Mouse (Mus musculus) layer of hippocampus, adult 2 months (tissue): Measurements from ENCODE around the gene Fut2. TPM values are rescaled to one million over a fixed set of nuclear protein-coding genes. Genes with fewer than 3 reads are reported as not detected.

Source experiments
- DNase-seq, 2 experiments: peaks; one replicate each; pipeline ENCODE4 v3.0.0; 2022; ENCODE audit warnings: low spot score in 2 of 2
- H3K27ac ChIP-seq: fragments of 200-600 bp; 2 replicates; pipeline ENCODE4 v1.8.1; 2022
- H3K4me3 ChIP-seq: fragments of 200-600 bp; 2 replicates; pipeline ENCODE4 v1.8.1; 2022; ENCODE audit warnings: mild to moderate bottlenecking
- CTCF ChIP-seq: fragments of 200-600 bp; conservative IDR thresholded peaks from 2 replicates; pipeline ENCODE4 v1.8.1; 2022; ENCODE audit warnings: antibody characterized with exemption, mild to moderate bottlenecking, moderate library complexity
- long read RNA-seq, 2 experiments: library from polyadenylated mRNA; stranded (forward); transcript quantifications; one replicate each; pipeline ENCODE4 v2.0.0; 2021; ENCODE audit warnings: borderline mapping rate in 2 of 2
- total RNA-seq, 2 experiments: library from RNA; stranded (reverse); gene quantifications; 2 replicates each; pipeline ENCODE4 v1.2.3; 2021

The Fut2 gene
- under 1 TPM; 0.13 to 0.25 TPM for total RNA-seq
- long read RNA-seq, experiment 1: 0 reads
- long read RNA-seq, experiment 2: 0 reads

- H3K27ac ChIP-seq: peak within 1 kb of the TSS; percentile 61; the same call in 1 of the 2 replicates
- TF ChIP-seq CTCF: no peak
- no peak within 1 kb of the TSS for H3K4me3 ChIP-seq
- no peak for DNase-seq
Observed at GRCm38 (mm10) chr7:45666161-45666560, at the start of gene Fut2. TSS of gene Fut2 (minus strand) at chr7:45666394.

- peak; percentile 98 to 99 for DNase-seq
- TF ChIP-seq CTCF: 0 out of 2 replicates have a peak, but pooled peaks have one; percentile 5
- H3K27ac ChIP-seq: peak within 1 kb of the TSS; percentile 88
- peak within 1 kb of the TSS; percentile 80 for H3K4me3 ChIP-seq
Observed at GRCm38 (mm10) chr7:45715090-45715708, 49.0 kb upstream of the Fut2 start, which contains the start of gene Rpl18. TSS of gene Rpl18 (plus strand) at chr7:45715457.

GRCm38 (mm10) chr7:45714630-45715089 is 48.5 kb upstream of the Fut2 start:
- peak overlapping the region; percentile 88 for H3K27ac ChIP-seq
- H3K4me3 ChIP-seq: peak overlapping the region; percentile 77
- TF ChIP-seq CTCF: no peak
- DNase-seq: no peak

DNA sequence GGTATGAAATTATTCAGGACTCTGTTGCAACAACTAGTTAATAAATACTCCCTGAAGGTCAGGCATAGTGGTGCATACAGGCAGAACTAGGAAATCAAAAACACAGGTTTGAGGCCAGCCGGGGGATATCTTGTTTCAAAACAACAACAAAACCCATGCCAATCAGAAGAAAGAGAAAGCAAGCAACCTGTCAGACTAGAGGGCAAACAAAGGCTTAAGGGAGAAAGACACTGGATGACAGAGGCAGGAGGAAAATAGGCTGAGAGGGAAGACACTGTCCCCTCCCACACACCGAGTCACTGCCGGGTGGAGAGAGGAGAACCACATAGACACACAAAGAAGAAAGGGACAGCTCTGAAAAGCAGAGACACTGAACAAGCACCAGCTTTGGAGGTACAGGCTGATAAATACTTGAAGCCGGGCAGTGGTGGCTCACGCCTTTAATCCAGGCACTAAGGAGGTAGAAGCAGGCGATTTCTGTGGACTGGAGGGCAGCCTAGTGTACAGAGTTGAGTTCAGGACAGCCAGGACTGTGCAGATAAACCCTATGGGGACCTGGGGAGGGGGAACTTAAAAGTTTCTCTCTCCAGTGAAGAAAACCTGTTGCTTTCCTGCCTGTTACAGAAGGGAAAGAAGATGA is 47.8 kb upstream of the Fut2 start:
- no peak for DNase-seq
- Histone ChIP-seq H3K27ac (peak overlapping the region; percentile 88), H3K4me3 (peak overlapping the region; percentile 77)
- TF ChIP-seq CTCF: no peak

GRCm38 (mm10) chr7:45713396-45713795 is 47.2 kb upstream of the Fut2 start:
- TF ChIP-seq CTCF: no peak
- Histone ChIP-seq H3K4me3 (no peak overlapping the region), H3K27ac (no peak overlapping the region)
- DNase-seq: no peak

GRCm38 (mm10) chr7:45712022-45712757 is 46.0 kb upstream of the Fut2 start:
- no peak for DNase-seq
- Histone ChIP-seq H3K4me3 (no peak overlapping the region), H3K27ac (peak overlapping the region; percentile 8; the same call in 1 of the 2 replicates)
- TF ChIP-seq CTCF: no peak

DNA sequence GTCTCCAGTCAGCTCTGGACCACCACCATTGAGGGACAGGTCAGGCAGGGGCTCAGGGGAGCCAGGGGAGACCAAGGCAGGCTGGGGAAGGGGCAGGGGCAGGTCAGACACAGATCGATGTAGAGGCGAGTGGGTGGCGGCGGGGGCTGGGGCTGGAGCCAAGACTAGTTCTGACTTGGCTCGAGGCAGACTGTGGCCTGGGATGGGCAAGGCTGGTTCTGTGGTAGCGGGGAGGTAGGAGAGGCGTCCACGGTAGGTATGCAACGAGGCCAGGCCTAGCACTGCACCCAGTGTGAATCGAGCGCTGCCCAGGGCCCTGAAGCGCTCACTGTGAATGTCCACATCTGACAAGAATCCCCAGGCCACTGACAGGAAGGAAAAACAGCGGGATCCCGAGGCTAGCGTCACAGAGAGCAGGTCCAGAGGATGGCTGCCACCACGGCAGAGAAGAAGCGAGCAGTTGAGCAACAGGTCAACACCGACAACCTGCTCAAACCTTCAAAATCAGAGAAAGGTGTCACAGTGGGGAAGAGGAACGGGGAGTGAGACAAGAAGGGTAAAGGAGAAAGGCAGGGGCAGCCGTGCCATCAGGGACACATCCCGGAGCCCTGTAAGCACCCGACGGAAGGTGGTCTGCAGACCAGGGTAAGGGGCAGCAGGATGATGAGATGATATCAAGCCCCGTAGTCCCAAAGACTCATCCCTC is 45.3 kb upstream of the Fut2 start:
- DNase-seq: no peak
- no peak overlapping the region for H3K4me3 ChIP-seq
- TF ChIP-seq CTCF: no peak
- H3K27ac ChIP-seq: peak overlapping the region; percentile 99; the same call in 1 of the 2 replicates

DNA sequence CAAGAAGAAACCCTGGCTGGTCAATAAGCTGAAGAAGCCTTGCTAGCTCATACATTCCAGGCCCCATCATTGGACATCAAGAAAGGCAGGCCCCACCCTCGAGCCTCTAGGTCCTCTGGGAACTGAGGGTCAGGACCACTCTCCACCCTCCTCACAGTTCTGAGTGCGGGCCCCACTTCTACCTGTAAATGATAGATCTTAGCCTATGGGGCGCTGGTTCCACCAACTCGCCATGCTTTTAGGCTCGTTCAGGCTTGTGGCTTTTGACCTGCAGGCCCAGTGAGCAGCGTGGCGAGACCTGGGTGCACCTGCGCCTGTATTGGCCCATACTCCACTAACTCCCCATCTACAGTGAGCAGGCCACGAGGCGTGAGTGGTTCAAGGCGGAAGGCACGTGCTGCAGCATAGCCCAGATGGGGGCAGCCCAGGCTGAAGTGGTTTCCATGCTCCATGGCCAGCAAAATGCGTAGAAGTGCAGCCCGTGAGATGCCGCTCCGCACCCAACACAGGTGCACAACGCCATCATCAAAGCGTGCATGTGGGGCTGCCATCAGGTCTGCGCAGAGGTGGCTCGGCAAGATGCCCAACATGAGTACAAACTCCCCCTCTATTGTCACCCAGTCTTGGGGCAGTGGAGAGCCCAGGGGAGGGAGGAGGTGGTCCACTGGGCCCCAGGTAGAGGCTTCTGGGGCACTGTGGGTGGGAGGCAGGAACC is 44.4 kb upstream of the Fut2 start:
- no peak for DNase-seq
- no peak for TF ChIP-seq CTCF
- Histone ChIP-seq H3K4me3 (no peak overlapping the region), H3K27ac (peak overlapping the region; percentile 99; the same call in 1 of the 2 replicates)

DNA sequence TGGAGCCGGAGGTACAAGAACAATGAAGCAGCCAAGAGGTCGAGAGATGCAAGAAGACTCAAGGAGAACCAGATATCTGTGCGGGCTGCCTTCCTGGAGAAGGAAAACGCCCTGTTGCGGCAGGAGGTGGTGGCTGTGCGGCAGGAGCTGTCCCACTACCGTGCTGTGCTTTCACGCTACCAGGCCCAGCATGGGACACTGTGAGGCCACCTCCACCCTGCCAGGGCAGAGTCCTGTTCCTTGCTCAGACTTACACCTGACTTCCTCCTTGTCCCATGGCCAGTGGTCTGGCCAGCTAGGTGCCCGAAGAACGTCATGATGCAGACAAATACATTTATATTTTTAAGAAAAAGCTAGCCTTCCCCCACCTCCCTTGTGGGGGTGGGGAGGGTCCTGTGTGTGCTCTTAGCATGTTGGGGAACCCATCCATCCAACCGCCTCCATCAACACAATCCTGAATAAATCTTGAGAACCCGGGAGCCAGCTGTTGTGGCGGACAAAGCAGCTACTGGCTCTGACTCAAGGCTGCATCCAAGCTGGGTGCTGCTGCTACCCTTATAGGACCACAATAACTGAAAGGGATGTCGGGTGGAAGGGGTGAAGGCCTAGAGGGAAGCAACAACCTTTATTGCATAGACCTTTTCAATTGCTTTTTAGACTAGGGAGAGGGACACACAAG is 43.6 kb upstream of the Fut2 start:
- H3K27ac ChIP-seq: peak overlapping the region; percentile 99
- no peak for TF ChIP-seq CTCF
- DNase-seq: no peak

DNA sequence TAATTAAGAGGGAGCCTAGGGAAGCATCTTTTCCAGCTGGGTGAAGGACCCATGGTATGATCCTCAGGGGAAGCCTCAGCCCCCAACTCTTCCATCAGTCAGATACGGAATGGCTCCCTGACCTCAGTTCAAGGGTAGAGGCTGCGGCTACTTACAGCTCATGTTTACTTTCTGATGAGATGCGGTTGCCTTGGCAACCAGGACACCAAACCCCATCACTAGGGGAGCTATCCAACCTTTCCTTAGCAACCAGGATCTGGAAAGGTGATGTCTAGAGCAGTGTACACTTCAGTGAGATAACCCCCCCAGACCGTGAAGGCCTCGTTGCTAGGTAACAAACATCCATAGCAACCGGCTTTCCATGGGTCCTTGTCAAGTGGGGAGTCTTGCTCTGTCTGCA is 42.8 kb upstream of the Fut2 start:
- Histone ChIP-seq H3K4me3 (no peak overlapping the region; the same call in 1 of the 2 replicates), H3K27ac (peak overlapping the region; percentile 99)
- no peak for DNase-seq
- TF ChIP-seq CTCF: no peak

More for the DNA sequence above, 43.6 kb upstream of the Fut2 start:
- no peak overlapping the region; the same call in 1 of the 2 replicates for H3K4me3 ChIP-seq

GRCm38 (mm10) chr7:45708221-45708761 is 42.1 kb upstream of the Fut2 start:
- no peak for TF ChIP-seq CTCF
- peak overlapping the region; percentile 72 for H3K4me3 ChIP-seq
- DNase-seq: no peak
- peak overlapping the region; percentile 99 for H3K27ac ChIP-seq
